ENCODE assay signal across 16 mouse cellular contexts in genomic region chr4:141461088-141461487, GRCm38 (mm10). TPM values are rescaled to one million over a fixed set of nuclear protein-coding genes. Genes with fewer than 3 reads are reported as not detected.
DNase-seq lines count a peak whose midpoint lies in the region; ATAC-seq and TF ChIP-seq lines count a peak whose summit lies in the region.
"Had no signal": no experiment of that assay in that cellular context is flagged by ENCODE, and none has a peak within 500 bp of the region (broad histone marks: within the 10 kb centered on the region; RNA-seq: fewer than 3 reads in every experiment).

No protein-coding gene starts in this region.

- no peak for TF ChIP-seq CTCF in layer of hippocampus, adult 2 months (conservative IDR thresholded peaks at IDR 0.05)

- H3K4me2 ChIP-seq in intestine, embryonic 16.5 days (ENCODE audit: low read depth, low read length): no peak overlapping the region

- 0 out of 2 replicates have a peak overlapping the region, but pooled peaks have one; percentile 21 for H3K27ac ChIP-seq in layer of hippocampus, adult 2 months
- H3K27ac ChIP-seq in intestine, embryonic 16.5 days (ENCODE audit: low read length): no peak overlapping the region
- H3K27ac ChIP-seq: liver, embryonic 14.5 days had no signal

- H3K36me3 ChIP-seq in intestine, embryonic 16.5 days (ENCODE audit: control insufficient read depth, insufficient read depth, low read length): peaks cover 19% of the 10 kb centered on the region

- H3K27me3 ChIP-seq in intestine, embryonic 16.5 days (replicated peaks; ENCODE audit: control insufficient read depth, insufficient read depth, low read length): no peaks in the 10 kb centered on the region
- H3K27me3 ChIP-seq: Patski had no signal

- no peak overlapping the region for H3K9ac ChIP-seq in intestine, embryonic 16.5 days (ENCODE audit: low read depth, low read length)
- H3K9ac ChIP-seq: liver, embryonic 14.5 days had no signal

- no peaks in the 10 kb centered on the region for H3K9me3 ChIP-seq in intestine, embryonic 16.5 days (ENCODE audit: control insufficient read depth, low read length)

- H3K4me3 ChIP-seq in layer of hippocampus, adult 2 months: no peak overlapping the region
- no peak overlapping the region for H3K4me3 ChIP-seq in intestine, embryonic 16.5 days (ENCODE audit: low read length)

- WGBS in intestine, embryonic 16.5 days: 55% methylated on average over 12 of the region's 12 CpGs

- H3K4me1 ChIP-seq in intestine, embryonic 16.5 days (ENCODE audit: control insufficient read depth, insufficient read depth, low read length): peaks cover 5% of the 10 kb centered on the region; the same call in 1 of the 2 replicates

- peak; percentile 11 to 32 for DNase-seq in cerebellum, postnatal 25 days
- DNase-seq in layer of hippocampus, adult 2 months (ENCODE audit: low spot score in 2 of 2): no peak
- no peak for DNase-seq in layer of hippocampus, adult 18-20 months (ENCODE audit: low spot score in 2 of 2)
- peak; percentile 63 for DNase-seq in ZHBTc4 (ENCODE audit: low read depth, low spot score)
- DNase-seq in urinary bladder, postnatal 4 days (ENCODE audit: low spot score in 2 of 2): no peak
- DNase-seq in testis, postnatal 10 days (ENCODE audit: low spot score): no peak
- DNase-seq: adrenal gland, adult 8-10 months; heart, postnatal 14 days; kidney, postnatal 10 days; thymus, postnatal 4 days had no signal

- ATAC-seq in cerebellum, adult (ENCODE audit: insufficient number of reproducible peaks, low FRiP score, low TSS enrichment): no peak
- ATAC-seq in intestine, embryonic 16.5 days: peak; percentile 68
- ATAC-seq: Patski had no signal

RNA-seq across cellular contexts. Expression of gene Zbtb17, which starts 16.6 kb away (rescaled TPM):
- 10 to 100 TPM; 33.8 to 34.6 TPM for total RNA-seq in layer of hippocampus, adult 2 months (2021)
- total RNA-seq in layer of hippocampus, adult 18-20 months (2021): 10 to 100 TPM; 32.4 to 36.4 TPM
- polyA plus RNA-seq in intestine, embryonic 16.5 days (2015; fragmentation: Nextera tagmentation; extraction: Ambion mirVana): 21.5 and 27.2 TPM in 2 replicates

RNA-seq across cellular contexts. Expression of gene Srarp, which starts 25.2 kb away (rescaled TPM):
- total RNA-seq in layer of hippocampus, adult 2 months (2021): 1 to 10 TPM; 4.1 to 5.3 TPM
- total RNA-seq in layer of hippocampus, adult 18-20 months (2021): 1 to 10 TPM; 2.4 to 3.9 TPM
- not detected in 2 replicates for polyA plus RNA-seq in intestine, embryonic 16.5 days (2015; fragmentation: Nextera tagmentation; extraction: Ambion mirVana)
- polyA plus RNA-seq: liver, embryonic 14.5 days; small intestine, adult 2 months had no signal

RNA-seq across cellular contexts. Expression of gene Hspb7, which starts 40.5 kb away (rescaled TPM):
- under 1 TPM in 1 of 2 experiments, not detected in 1; 0.12 TPM for total RNA-seq in layer of hippocampus, adult 2 months (2021)
- total RNA-seq in layer of hippocampus, adult 18-20 months (2021): not detected
- polyA plus RNA-seq in intestine, embryonic 16.5 days (2015; fragmentation: Nextera tagmentation; extraction: Ambion mirVana): 5.3 and 6.6 TPM in 2 replicates

RNA-seq across cellular contexts. Expression of gene Clcnkb, which starts 45.3 kb away (rescaled TPM):
- total RNA-seq in layer of hippocampus, adult 2 months (2021): not detected
- not detected for total RNA-seq in layer of hippocampus, adult 18-20 months (2021)
- polyA plus RNA-seq in intestine, embryonic 16.5 days (2015; fragmentation: Nextera tagmentation; extraction: Ambion mirVana): 0.24 TPM in 1 of 2 replicates, not detected in the other
- total RNA-seq: adrenal gland, adult 8-10 months; layer of hippocampus, postnatal 14 days had no signal
- polyA plus RNA-seq: liver, embryonic 14.5 days; small intestine, adult 2 months had no signal

Comparison
In these comparisons a context has a peak if more than half of its experiments do, and no peak if none do; other contexts are left out.
1. DNase-seq: peak in cerebellum, postnatal 25 days (2 of 2) and ZHBTc4 (single experiment); none in layer of hippocampus, adult 2 months (0 of 2), layer of hippocampus, adult 18-20 months (0 of 2), urinary bladder, postnatal 4 days (0 of 2) and testis, postnatal 10 days (single experiment).